Mouse (Mus musculus) kidney, postnatal 10 days (tissue): ENCODE results near the gene Tmem243.

Experiments used
- DNase-seq: peaks from one replicate; pipeline ENCODE4 v3.0.0; 2021; ENCODE audit warnings: mixed read lengths

The Tmem243 gene

DNA sequence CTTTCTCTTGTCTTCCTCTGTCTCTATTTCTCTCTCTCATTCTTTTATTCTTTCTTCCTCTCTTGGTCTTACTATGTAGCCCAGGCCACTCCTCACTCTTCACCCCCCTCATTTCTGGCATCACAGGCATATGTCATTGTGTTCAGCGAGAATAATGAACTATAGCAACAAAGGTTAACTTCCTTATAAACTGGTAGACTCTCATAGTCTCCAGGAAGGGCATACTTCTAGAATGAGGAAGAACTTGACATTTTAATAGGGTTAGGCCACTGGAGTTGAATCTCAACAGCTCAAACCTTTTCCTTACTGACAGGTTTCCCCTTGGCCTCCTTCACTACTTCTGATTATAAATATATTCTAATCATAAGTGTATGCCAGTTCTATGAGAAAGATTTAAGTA, 86.0 kb downstream of the Tmem243 start:
- no peak for DNase-seq
